Mouse (Mus musculus): Measurements from ENCODE around the gene Tex11. TPM values are rescaled to one million over a fixed set of nuclear protein-coding genes. Genes with fewer than 3 reads are reported as not detected.

Gene Tex11
- polyA plus RNA-seq, 1 experiment from 2014 or later = not detected

GRCm38 (mm10) chrX:100815766-100816165 lies 243.7 kb downstream of the Tex11 start:
- no peaks in the 10 kb centered on the region for H3K36me3 ChIP-seq
- H3K27me3 ChIP-seq = no peaks in the 10 kb centered on the region
- H3K27ac ChIP-seq = no peak overlapping the region
- 82% methylated on average over 7 of the region's 7 CpGs for WGBS (ENCODE audit: insufficient replicate concordance)
- no peaks in the 10 kb centered on the region for H3K4me1 ChIP-seq (replicated peaks)
- no peak overlapping the region for H3K9ac ChIP-seq
- DNase-seq (no peak), ATAC-seq (ENCODE audit: low read depth) (no peak)
- no peak overlapping the region for H3K4me2 ChIP-seq
- H3K4me3 ChIP-seq (replicated peaks) = no peak overlapping the region
- no peaks in the 10 kb centered on the region for H3K9me3 ChIP-seq (replicated peaks)

GRCm38 (mm10) chrX:100814139-100814538 lies 245.3 kb downstream of the Tex11 start:
- H3K36me3 ChIP-seq = no peaks in the 10 kb centered on the region

DNA sequence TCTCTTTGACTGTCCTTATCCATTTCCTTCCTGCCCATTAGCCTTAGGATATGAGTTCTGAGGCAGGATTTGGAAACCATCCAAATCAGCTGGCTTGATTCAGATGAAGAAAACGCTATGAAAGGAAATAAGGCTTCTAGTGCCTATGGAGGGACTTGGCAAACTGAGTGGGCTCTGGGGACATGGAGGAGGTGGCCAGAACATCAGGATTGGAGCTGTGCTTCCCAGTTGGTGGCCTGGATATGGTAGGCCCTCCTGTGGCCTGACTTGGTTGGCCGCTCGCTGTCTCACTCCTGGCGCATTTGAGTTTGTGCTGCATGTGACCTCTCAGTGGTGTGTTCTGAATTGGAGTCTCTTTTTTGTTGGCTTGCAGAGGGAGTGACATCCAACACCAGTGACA lies 248.3 kb downstream of the Tex11 start:
- WGBS (ENCODE audit: insufficient replicate concordance) = 65% methylated on average over 4 of the region's 4 CpGs
- Histone ChIP-seq H3K4me3 (replicated peaks) (no peak overlapping the region), H3K27me3 (no peaks in the 10 kb centered on the region), H3K4me2 (no peak overlapping the region), H3K9me3 (replicated peaks) (no peaks in the 10 kb centered on the region), H3K4me1 (replicated peaks) (no peaks in the 10 kb centered on the region), H3K27ac (no peak overlapping the region), H3K9ac (no peak overlapping the region), H3K36me3 (no peaks in the 10 kb centered on the region)
- ATAC-seq (ENCODE audit: low read depth) (no peak), DNase-seq (no peak)

More at GRCm38 (mm10) chrX:100814139-100814538, 245.3 kb downstream of the Tex11 start:
- Histone ChIP-seq H3K9ac (no peak overlapping the region), H3K27ac (no peak overlapping the region), H3K4me3 (replicated peaks) (no peak overlapping the region), H3K4me1 (replicated peaks) (no peaks in the 10 kb centered on the region), H3K9me3 (replicated peaks) (no peaks in the 10 kb centered on the region), H3K4me2 (no peak overlapping the region), H3K27me3 (no peaks in the 10 kb centered on the region)
- ATAC-seq (ENCODE audit: low read depth) (no peak), DNase-seq (no peak)
- WGBS (ENCODE audit: insufficient replicate concordance) = 59% methylated on average over 8 of the region's 8 CpGs

- ATAC-seq (ENCODE audit: low read depth) = no peak
- H3K27ac ChIP-seq = no peak overlapping the region
- 62% methylated on average over 6 of the region's 6 CpGs for WGBS (ENCODE audit: insufficient replicate concordance)
These were observed 257.4 kb downstream of the Tex11 start for GRCm38 (mm10) chrX:100802034-100802433.

GRCm38 (mm10) chrX:100800643-100801042 lies 258.8 kb downstream of the Tex11 start:
- Histone ChIP-seq H3K27ac (no peak overlapping the region), H3K4me3 (replicated peaks) (no peak overlapping the region), H3K4me2 (no peak overlapping the region), H3K4me1 (replicated peaks) (no peaks in the 10 kb centered on the region), H3K9me3 (replicated peaks) (no peaks in the 10 kb centered on the region), H3K36me3 (no peaks in the 10 kb centered on the region), H3K27me3 (no peaks in the 10 kb centered on the region), H3K9ac (no peak overlapping the region)
- ATAC-seq (ENCODE audit: low read depth) = no peak
- DNase-seq = no peak
- WGBS (ENCODE audit: insufficient replicate concordance) = 39% methylated on average over 2 of the region's 2 CpGs

More at GRCm38 (mm10) chrX:100802034-100802433, 257.4 kb downstream of the Tex11 start:
- H3K36me3 ChIP-seq = no peaks in the 10 kb centered on the region
- no peak overlapping the region for H3K4me2 ChIP-seq
- no peaks in the 10 kb centered on the region for H3K9me3 ChIP-seq (replicated peaks)
- no peak overlapping the region for H3K4me3 ChIP-seq (replicated peaks)
- no peak overlapping the region for H3K9ac ChIP-seq
- no peaks in the 10 kb centered on the region for H3K4me1 ChIP-seq (replicated peaks)
- no peaks in the 10 kb centered on the region for H3K27me3 ChIP-seq
- no peak for DNase-seq

- Histone ChIP-seq H3K27me3 (no peaks in the 10 kb centered on the region), H3K27ac (no peak overlapping the region), H3K4me1 (replicated peaks) (no peaks in the 10 kb centered on the region), H3K9ac (no peak overlapping the region), H3K4me2 (no peak overlapping the region), H3K9me3 (replicated peaks) (no peaks in the 10 kb centered on the region), H3K4me3 (replicated peaks) (no peak overlapping the region), H3K36me3 (no peaks in the 10 kb centered on the region)
- DNase-seq = no peak
- WGBS (ENCODE audit: insufficient replicate concordance) = 60% methylated on average over 7 of the region's 7 CpGs
- no peak for ATAC-seq (ENCODE audit: low read depth)
These were observed 261.5 kb downstream of the Tex11 start for GRCm38 (mm10) chrX:100797851-100798527.

- 60% methylated on average over 4 of the region's 4 CpGs for WGBS (ENCODE audit: insufficient replicate concordance)
- Histone ChIP-seq H3K4me2 (no peak overlapping the region), H3K9me3 (replicated peaks) (no peaks in the 10 kb centered on the region), H3K27me3 (no peaks in the 10 kb centered on the region), H3K4me3 (replicated peaks) (no peak overlapping the region), H3K27ac (no peak overlapping the region), H3K36me3 (no peaks in the 10 kb centered on the region), H3K9ac (no peak overlapping the region), H3K4me1 (replicated peaks) (no peaks in the 10 kb centered on the region)
- DNase-seq (no peak), ATAC-seq (ENCODE audit: low read depth) (no peak)
These were observed 262.1 kb downstream of the Tex11 start for GRCm38 (mm10) chrX:100797370-100797769.

DNA sequence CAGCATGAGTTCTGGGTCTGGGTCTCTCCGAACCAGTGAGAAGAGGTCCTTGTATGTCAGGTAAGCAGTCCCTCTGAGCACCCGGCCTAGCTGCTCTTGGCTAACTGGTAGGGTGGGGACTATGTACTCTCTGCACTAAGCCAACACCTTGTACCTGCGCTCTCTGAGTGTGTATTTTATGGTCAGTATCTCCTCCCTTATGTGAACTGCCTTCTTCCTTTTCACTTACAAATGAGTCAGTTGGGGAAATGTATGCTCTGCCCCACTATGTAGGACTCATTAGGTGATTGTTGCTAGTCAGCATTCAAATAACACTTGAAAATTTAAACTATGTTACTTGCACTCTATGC lies 262.8 kb downstream of the Tex11 start:
- Histone ChIP-seq H3K4me1 (replicated peaks) (no peaks in the 10 kb centered on the region), H3K4me3 (replicated peaks) (no peak overlapping the region), H3K4me2 (no peak overlapping the region), H3K9ac (no peak overlapping the region), H3K36me3 (no peaks in the 10 kb centered on the region), H3K27me3 (no peaks in the 10 kb centered on the region), H3K27ac (no peak overlapping the region), H3K9me3 (replicated peaks) (no peaks in the 10 kb centered on the region)
- no peak for ATAC-seq (ENCODE audit: low read depth)
- 68% methylated on average over 3 of the region's 3 CpGs for WGBS (ENCODE audit: insufficient replicate concordance)
- DNase-seq = no peak

DNA sequence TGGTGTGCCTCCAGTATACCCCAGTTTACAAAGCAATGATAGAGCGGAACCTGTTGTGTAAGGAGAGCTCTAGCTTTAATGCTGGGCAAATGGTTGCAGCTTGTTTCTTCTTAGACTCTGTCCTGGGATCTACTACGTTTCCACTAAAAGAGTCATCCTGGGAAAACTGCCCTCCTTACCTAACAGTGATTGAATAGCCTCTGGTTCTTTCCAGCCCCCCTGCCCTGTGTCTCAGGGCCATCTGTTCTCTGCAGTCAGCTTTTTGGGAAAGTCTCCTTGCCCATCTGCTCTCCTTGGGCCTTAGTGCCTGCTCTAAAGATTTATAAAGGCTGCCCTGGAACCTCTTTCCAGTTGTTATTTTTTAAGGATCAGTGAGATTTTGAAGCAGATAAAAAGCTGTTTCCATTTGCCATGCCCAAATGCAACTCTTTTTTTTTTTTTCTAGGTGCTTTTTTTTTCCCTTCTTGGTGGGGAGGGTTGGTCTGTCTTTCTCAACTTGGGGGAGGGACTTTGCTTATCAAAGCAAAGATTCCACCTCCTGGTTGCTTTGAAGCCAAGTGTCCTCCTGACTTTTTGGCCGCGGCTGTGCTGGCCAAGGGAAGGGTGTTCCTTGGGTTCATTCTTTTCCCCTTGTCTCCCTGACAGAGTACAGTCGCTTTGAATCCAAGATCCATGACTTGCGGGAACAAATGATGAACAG lies 263.3 kb downstream of the Tex11 start:
- H3K36me3 ChIP-seq = no peaks in the 10 kb centered on the region
- no peak overlapping the region for H3K9ac ChIP-seq
- H3K4me3 ChIP-seq (replicated peaks) = no peak overlapping the region
- no peak for DNase-seq
- H3K4me1 ChIP-seq (replicated peaks) = no peaks in the 10 kb centered on the region
- no peaks in the 10 kb centered on the region for H3K27me3 ChIP-seq
- 70% methylated on average over 6 of the region's 6 CpGs for WGBS (ENCODE audit: insufficient replicate concordance)
- H3K4me2 ChIP-seq = no peak overlapping the region
- H3K9me3 ChIP-seq (replicated peaks) = no peaks in the 10 kb centered on the region
- no peak overlapping the region for H3K27ac ChIP-seq
- no peak for ATAC-seq (ENCODE audit: low read depth)

- Histone ChIP-seq H3K4me3 (replicated peaks) (no peak overlapping the region), H3K27ac (no peak overlapping the region), H3K36me3 (no peaks in the 10 kb centered on the region), H3K4me2 (no peak overlapping the region), H3K9me3 (replicated peaks) (no peaks in the 10 kb centered on the region), H3K4me1 (replicated peaks) (no peaks in the 10 kb centered on the region), H3K9ac (no peak overlapping the region), H3K27me3 (no peaks in the 10 kb centered on the region)
- DNase-seq = no peak
- no peak for ATAC-seq (ENCODE audit: low read depth)
- 70% methylated on average over 4 of the region's 4 CpGs for WGBS (ENCODE audit: insufficient replicate concordance)
These were observed 270.1 kb downstream of the Tex11 start for GRCm38 (mm10) chrX:100789322-100789721.

Data from liver, embryonic 13.5 days (tissue).